Mouse (Mus musculus): ENCODE measurements around the gene Bcan. TPM values are rescaled to one million over a fixed set of nuclear protein-coding genes. Genes with fewer than 3 reads are reported as not detected.

The Bcan gene
- polyA plus RNA-seq, 1 experiment from 2014 or later, result 0.56 TPM

DNA sequence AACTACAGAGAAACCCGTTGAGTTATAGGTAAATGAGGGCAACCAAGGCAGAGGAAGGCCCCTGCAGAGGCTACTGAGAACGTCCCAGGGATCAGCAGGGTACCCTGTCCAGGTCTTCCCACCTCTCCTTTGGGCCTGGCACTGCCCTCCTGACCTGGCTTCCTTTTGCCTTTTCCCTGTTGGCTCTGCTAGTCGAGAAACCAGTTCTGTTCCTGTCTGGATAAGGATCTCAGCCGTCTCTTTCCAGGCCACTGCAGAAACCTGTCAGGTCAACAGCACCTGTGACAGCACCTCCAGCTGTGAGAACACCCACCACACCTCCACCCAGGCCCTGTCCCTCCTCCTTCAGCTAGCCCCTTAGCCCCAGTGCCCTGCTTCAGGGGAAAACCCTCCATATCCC lies 41.6 kb downstream of the Bcan start:
- Histone ChIP-seq H3K9me3 (ENCODE audit: low read length) (no peaks in the 10 kb centered on the region), H3K36me3 (ENCODE audit: insufficient read depth, low read length) (no peaks in the 10 kb centered on the region), H3K4me1 (ENCODE audit: insufficient read depth, low read depth, low read length) (no peaks in the 10 kb centered on the region; the same call in 1 of the 2 replicates), H3K27me3 (replicated peaks; ENCODE audit: insufficient read depth, low read length) (no peaks in the 10 kb centered on the region), H3K4me3 (ENCODE audit: low read depth, low read length) (no peak overlapping the region), H3K27ac (ENCODE audit: low read length) (no peak overlapping the region), H3K4me2 (replicated peaks; ENCODE audit: low read depth, low read length) (no peak overlapping the region), H3K9ac (replicated peaks; ENCODE audit: low read depth) (no peak overlapping the region)
- no peak for TF ChIP-seq CTCF (IDR thresholded peaks at IDR 0.05)
- TF ChIP-seq EP300 (IDR thresholded peaks at IDR 0.05), result no peak
- WGBS, result 25% methylated on average over 4 of the region's 4 CpGs
- ATAC-seq (no peak), DNase-seq (ENCODE audit: low spot score) (no peak)

- Histone ChIP-seq H3K27me3 (replicated peaks; ENCODE audit: insufficient read depth, low read length) (no peaks in the 10 kb centered on the region), H3K27ac (ENCODE audit: low read length) (no peak overlapping the region), H3K4me1 (ENCODE audit: insufficient read depth, low read depth, low read length) (no peaks in the 10 kb centered on the region; the same call in 1 of the 2 replicates), H3K4me2 (replicated peaks; ENCODE audit: low read depth, low read length) (no peak overlapping the region), H3K36me3 (ENCODE audit: insufficient read depth, low read length) (no peaks in the 10 kb centered on the region), H3K9ac (replicated peaks; ENCODE audit: low read depth) (no peak overlapping the region), H3K9me3 (ENCODE audit: low read length) (no peaks in the 10 kb centered on the region), H3K4me3 (ENCODE audit: low read depth, low read length) (no peak overlapping the region)
- ATAC-seq (no peak), DNase-seq (ENCODE audit: low spot score) (no peak)
- WGBS, result 64% methylated on average over 1 of the region's 1 CpGs
- TF ChIP-seq CTCF (IDR thresholded peaks at IDR 0.05) (no peak), EP300 (IDR thresholded peaks at IDR 0.05) (no peak)
Measured at GRCm38 (mm10) chr3:87958056-87958455, 42.0 kb downstream of the Bcan start.

GRCm38 (mm10) chr3:87952440-87952839 lies 47.6 kb downstream of the Bcan start:
- peak; percentile 82 for ATAC-seq
- peak overlapping the region; percentile 6; the same call in 1 of the 2 replicates for H3K4me3 ChIP-seq (ENCODE audit: low read depth, low read length)
- H3K9me3 ChIP-seq (ENCODE audit: low read length), result no peaks in the 10 kb centered on the region
- no peaks in the 10 kb centered on the region for H3K36me3 ChIP-seq (ENCODE audit: insufficient read depth, low read length)
- peaks cover 13% of the 10 kb centered on the region for H3K4me1 ChIP-seq (ENCODE audit: insufficient read depth, low read depth, low read length)
- H3K4me2 ChIP-seq (replicated peaks; ENCODE audit: low read depth, low read length), result peak overlapping the region; percentile 37
- H3K27ac ChIP-seq (ENCODE audit: low read length), result no peak overlapping the region
- DNase-seq (ENCODE audit: low spot score), result peak; percentile 71
- WGBS, result 4% methylated on average over 5 of the region's 5 CpGs
- H3K27me3 ChIP-seq (replicated peaks; ENCODE audit: insufficient read depth, low read length), result peaks cover 14% of the 10 kb centered on the region; the same call in 1 of the 2 replicates
- TF ChIP-seq EP300 (IDR thresholded peaks at IDR 0.05) (no peak), CTCF (IDR thresholded peaks at IDR 0.05) (no peak)
- H3K9ac ChIP-seq (replicated peaks; ENCODE audit: low read depth), result no peak overlapping the region

GRCm38 (mm10) chr3:87951946-87952345 lies 48.1 kb downstream of the Bcan start:
- 16% methylated on average over 12 of the region's 12 CpGs for WGBS
- TF ChIP-seq CTCF (IDR thresholded peaks at IDR 0.05) (no peak), EP300 (IDR thresholded peaks at IDR 0.05) (no peak)
- Histone ChIP-seq H3K36me3 (ENCODE audit: insufficient read depth, low read length) (no peaks in the 10 kb centered on the region), H3K4me1 (ENCODE audit: insufficient read depth, low read depth, low read length) (peaks cover 18% of the 10 kb centered on the region), H3K4me3 (ENCODE audit: low read depth, low read length) (no peak overlapping the region), H3K9me3 (ENCODE audit: low read length) (no peaks in the 10 kb centered on the region), H3K9ac (replicated peaks; ENCODE audit: low read depth) (no peak overlapping the region), H3K27me3 (replicated peaks; ENCODE audit: insufficient read depth, low read length) (peaks cover 14% of the 10 kb centered on the region; the same call in 1 of the 2 replicates), H3K27ac (ENCODE audit: low read length) (no peak overlapping the region), H3K4me2 (replicated peaks; ENCODE audit: low read depth, low read length) (peak overlapping the region; percentile 37)
- no peak for ATAC-seq
- no peak for DNase-seq (ENCODE audit: low spot score)

DNA sequence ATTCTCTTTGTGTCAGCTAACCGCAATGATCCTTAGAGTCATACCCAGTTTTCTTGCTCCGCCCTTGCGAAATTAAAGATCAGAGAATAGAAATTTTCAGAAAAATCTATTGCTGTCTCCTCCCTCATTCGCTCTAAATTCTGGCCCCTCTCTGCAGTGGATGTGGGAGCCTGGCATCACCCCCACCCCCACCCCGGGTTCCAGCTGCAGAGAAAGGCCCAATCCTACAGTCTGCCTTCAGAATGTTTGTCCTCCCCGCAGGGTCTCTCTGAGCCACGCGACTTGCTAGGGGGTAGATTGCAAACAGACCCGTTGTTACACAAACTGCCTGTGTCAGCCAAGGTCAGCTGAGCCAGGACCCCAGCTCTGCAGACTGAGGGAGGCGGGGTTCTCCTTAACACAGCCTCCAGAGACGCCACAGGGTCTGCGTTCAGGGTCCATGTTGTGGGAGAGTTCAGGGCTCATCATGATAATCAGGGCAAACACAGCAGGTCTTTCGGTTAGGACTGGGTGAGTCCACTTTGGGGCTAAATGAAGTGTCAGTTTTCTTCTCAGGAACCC lies 50.0 kb downstream of the Bcan start:
- Histone ChIP-seq H3K27me3 (replicated peaks; ENCODE audit: insufficient read depth, low read length) (peaks cover 14% of the 10 kb centered on the region; the same call in 1 of the 2 replicates), H3K27ac (ENCODE audit: low read length) (no peak overlapping the region), H3K4me2 (replicated peaks; ENCODE audit: low read depth, low read length) (no peak overlapping the region), H3K4me1 (ENCODE audit: insufficient read depth, low read depth, low read length) (peaks cover 18% of the 10 kb centered on the region), H3K36me3 (ENCODE audit: insufficient read depth, low read length) (no peaks in the 10 kb centered on the region), H3K9ac (replicated peaks; ENCODE audit: low read depth) (no peak overlapping the region), H3K4me3 (ENCODE audit: low read depth, low read length) (no peak overlapping the region), H3K9me3 (ENCODE audit: low read length) (no peaks in the 10 kb centered on the region)
- 18% methylated on average over 13 of the region's 13 CpGs for WGBS
- DNase-seq (ENCODE audit: low spot score) (no peak), ATAC-seq (no peak)
- TF ChIP-seq CTCF (IDR thresholded peaks at IDR 0.05) (no peak), EP300 (IDR thresholded peaks at IDR 0.05) (no peak)

DNA sequence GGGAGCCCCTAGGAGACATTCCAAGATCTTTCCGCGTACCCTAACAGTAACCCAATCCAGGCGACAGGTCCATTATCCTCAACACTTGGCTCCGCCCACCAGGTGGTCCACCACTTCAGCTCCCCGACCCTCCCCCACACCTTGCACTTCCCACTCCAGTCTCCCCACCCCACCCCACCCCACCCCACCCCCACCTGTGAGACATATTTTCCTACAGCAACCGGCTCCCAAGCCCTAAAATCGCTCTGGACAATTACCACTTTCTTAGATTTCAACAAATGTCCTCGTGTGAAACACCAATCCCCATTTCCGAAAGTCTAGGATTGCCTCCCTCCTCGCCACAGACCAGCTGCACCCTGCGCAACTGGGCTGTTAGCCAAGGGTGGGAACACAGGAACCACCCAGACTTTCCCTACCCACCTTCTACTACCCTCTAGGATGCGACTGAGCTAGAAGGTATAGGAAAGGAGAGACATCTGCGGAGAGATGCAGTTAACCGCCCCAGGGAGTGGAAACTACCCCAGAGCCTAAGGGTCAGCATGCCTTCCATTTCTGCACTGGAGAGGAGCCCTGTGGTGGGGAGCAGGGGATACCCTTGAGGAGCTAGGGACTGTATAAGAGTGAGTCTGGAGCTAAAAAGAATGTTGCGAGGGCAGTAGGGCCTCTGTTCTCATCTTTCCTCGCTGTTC lies 50.6 kb downstream of the Bcan start:
- peaks cover 18% of the 10 kb centered on the region for H3K4me1 ChIP-seq (ENCODE audit: insufficient read depth, low read depth, low read length)
- H3K4me2 ChIP-seq (replicated peaks; ENCODE audit: low read depth, low read length), result no peak overlapping the region
- WGBS, result 24% methylated on average over 16 of the region's 16 CpGs
- no peaks in the 10 kb centered on the region for H3K9me3 ChIP-seq (ENCODE audit: low read length)
- TF ChIP-seq EP300 (IDR thresholded peaks at IDR 0.05), result no peak
- no peak for TF ChIP-seq CTCF (IDR thresholded peaks at IDR 0.05)
- H3K4me3 ChIP-seq (ENCODE audit: low read depth, low read length), result no peak overlapping the region
- no peak overlapping the region for H3K9ac ChIP-seq (replicated peaks; ENCODE audit: low read depth)
- H3K36me3 ChIP-seq (ENCODE audit: insufficient read depth, low read length), result no peaks in the 10 kb centered on the region
- H3K27me3 ChIP-seq (replicated peaks; ENCODE audit: insufficient read depth, low read length), result peaks cover 14% of the 10 kb centered on the region; the same call in 1 of the 2 replicates
- no peak for ATAC-seq
- no peak for DNase-seq (ENCODE audit: low spot score)
- H3K27ac ChIP-seq (ENCODE audit: low read length), result no peak overlapping the region
